Mouse (Mus musculus) thymus, adult 2 months (tissue): ENCODE measurements around the gene Mcmbp.

Source experiments
- CTCF ChIP-seq: fragments of 200-500 bp; IDR thresholded peaks from 2 replicates; pipeline ENCODE4 v1.5.1; 2012; ENCODE audit warnings: mild to moderate bottlenecking, control low read depth, low read length, moderate library complexity, borderline replicate concordance; ENCODE audit not compliant: control insufficient read depth, poor library complexity, insufficient read depth; ENCODE audit errors: extremely low read depth
- POLR2A ChIP-seq: fragments of 200-500 bp; IDR thresholded peaks from 2 replicates; pipeline ENCODE4 v1.6.1; 2012; ENCODE audit warnings: mild to moderate bottlenecking, low read length, control low read depth, moderate library complexity; ENCODE audit not compliant: control insufficient read depth, poor library complexity, insufficient read depth; ENCODE audit errors: extremely low read depth

GRCm38 (mm10) chr7:128724761-128725160 lies 15.5 kb downstream of the Mcmbp start:
- TF ChIP-seq CTCF: no peak
- TF ChIP-seq POLR2A: no peak
